Mouse (Mus musculus): ENCODE results near the gene Wbp1l. TPM values are rescaled to one million over a fixed set of nuclear protein-coding genes. Genes with fewer than 3 reads are reported as not detected.

Wbp1l gene
- total and polyA plus RNA-seq, 3 experiments: 52.9 to 70.0 TPM; not detected in 1

DNA sequence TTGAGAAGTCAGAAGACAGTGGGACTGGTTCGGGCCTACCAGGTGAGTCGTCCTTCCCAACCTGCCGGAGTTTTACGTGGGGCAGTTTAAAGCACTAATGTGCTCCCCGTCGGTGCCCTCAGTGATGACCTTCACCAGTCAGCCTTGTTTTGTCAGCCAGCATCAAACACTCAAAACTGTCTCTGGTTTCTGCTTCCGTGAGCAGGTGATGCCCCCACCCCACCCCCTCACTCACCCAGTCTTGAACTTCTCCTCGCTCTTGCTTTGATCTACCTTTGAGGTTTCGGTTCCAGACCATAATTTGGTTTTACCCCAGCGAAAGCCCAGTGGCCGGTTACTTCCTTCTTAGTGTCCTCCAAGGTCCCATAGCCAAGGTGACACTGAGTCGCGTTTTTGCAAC is 7.8 kb downstream of the Wbp1l start:
- Histone ChIP-seq H3K27me3 (ENCODE audit: control insufficient read depth in 1 of 2, insufficient read depth in 2 of 2, low read length in 2 of 2) (no peaks in the 10 kb centered on the region), H3K27ac (ENCODE audit: control insufficient read depth, low read depth, low read length) (no peak overlapping the region), H3K9ac (ENCODE audit: control insufficient read depth, low read depth, low read length, poor library complexity, severe bottlenecking) (no peak overlapping the region), H3K79me2 (ENCODE audit: control insufficient read depth, insufficient read depth, low read length, poor library complexity) (peaks cover 18% of the 10 kb centered on the region), H3K4me1 (ENCODE audit: control insufficient read depth in 1 of 2, insufficient read depth in 2 of 2, low read length in 2 of 2) (peaks cover 5 to 14% of the 10 kb centered on the region in 2 experiments; a peak in 2 of 4 replicates), H3K4me3 (ENCODE audit: control insufficient read depth in 1 of 2, insufficient read depth in 1 of 2, low read depth in 2 of 2, low read length in 2 of 2) (no peak overlapping the region), H3K9me3 (replicated peaks; ENCODE audit: insufficient read depth, low read length) (no peaks in the 10 kb centered on the region), H3K36me3 (ENCODE audit: control insufficient read depth in 1 of 2, insufficient read depth in 2 of 2, low read length in 2 of 2) (peaks cover 6 to 7% of the 10 kb centered on the region in 2 experiments; a peak in 3 of 4 replicates)
- TF ChIP-seq TCF12 (IDR thresholded peaks at IDR 0.05; ENCODE audit: low read depth, low read length): no peak
- TF ChIP-seq CHD2 (IDR thresholded peaks at IDR 0.05; ENCODE audit: low read length): no peak
- TF ChIP-seq EP300 (IDR thresholded peaks at IDR 0.05; ENCODE audit: low read depth in 1 of 2, low read length in 2 of 2): no peak
- no peak for DNase-seq (ENCODE audit: low read depth, low spot score)

DNA sequence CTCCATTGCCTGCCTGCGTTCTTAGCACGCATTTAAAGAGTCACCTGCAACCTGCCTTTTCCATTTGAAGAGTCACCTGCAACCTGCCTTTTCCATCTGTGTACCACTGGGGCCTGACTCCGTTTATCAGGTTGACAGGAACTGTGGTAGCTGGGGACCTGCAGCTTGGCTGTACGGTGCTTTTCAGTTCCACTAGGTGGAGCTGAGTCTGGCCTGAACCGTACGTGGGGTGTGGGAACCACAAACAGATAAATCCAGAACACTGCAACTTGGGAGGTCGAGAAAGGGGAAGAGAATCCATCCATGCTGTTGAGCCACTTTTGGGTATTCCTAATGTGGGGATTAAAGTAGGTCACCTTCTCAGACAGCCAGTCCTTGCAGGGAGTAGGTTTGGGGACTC is 8.5 kb downstream of the Wbp1l start:
- DNase-seq (ENCODE audit: low read depth, low spot score): peak; percentile 89
- H3K79me2 ChIP-seq (ENCODE audit: control insufficient read depth, insufficient read depth, low read length, poor library complexity): peaks cover 17% of the 10 kb centered on the region
- no peak overlapping the region for H3K4me3 ChIP-seq (ENCODE audit: control insufficient read depth in 1 of 2, insufficient read depth in 1 of 2, low read depth in 2 of 2, low read length in 2 of 2)
- no peak overlapping the region for H3K9ac ChIP-seq (ENCODE audit: control insufficient read depth, low read depth, low read length, poor library complexity, severe bottlenecking)
- no peaks in the 10 kb centered on the region for H3K27me3 ChIP-seq (ENCODE audit: control insufficient read depth in 1 of 2, insufficient read depth in 2 of 2, low read length in 2 of 2)
- H3K36me3 ChIP-seq (ENCODE audit: control insufficient read depth in 1 of 2, insufficient read depth in 2 of 2, low read length in 2 of 2): peaks cover 4 to 6% of the 10 kb centered on the region in 2 experiments; a peak in 3 of 4 replicates
- H3K9me3 ChIP-seq (replicated peaks; ENCODE audit: insufficient read depth, low read length): no peaks in the 10 kb centered on the region
- H3K4me1 ChIP-seq (ENCODE audit: control insufficient read depth in 1 of 2, insufficient read depth in 2 of 2, low read length in 2 of 2): peaks cover 5 to 14% of the 10 kb centered on the region in 2 experiments; a peak in 2 of 4 replicates
- no peak overlapping the region for H3K27ac ChIP-seq (ENCODE audit: control insufficient read depth, low read depth, low read length)
- TF ChIP-seq SMC3 (IDR thresholded peaks at IDR 0.05; ENCODE audit: low read depth, low read length): peak; percentile 61
- no peak for TF ChIP-seq HCFC1 (IDR thresholded peaks at IDR 0.05; ENCODE audit: low read depth, low read length)
- TF ChIP-seq RCOR1 (IDR thresholded peaks at IDR 0.05; ENCODE audit: low read depth, low read length): no peak; the same call in 1 of the 2 replicates
- no peak for TF ChIP-seq E2F4 (IDR thresholded peaks at IDR 0.05; ENCODE audit: borderline replicate concordance, low read depth, low read length)
- 0 out of 2 replicates have a peak, but pooled peaks have one; percentile 32 for TF ChIP-seq TBP (IDR thresholded peaks at IDR 0.05; ENCODE audit: low read depth, low read length)
- TF ChIP-seq ETS1 (IDR thresholded peaks at IDR 0.05; ENCODE audit: low read depth, low read length): no peak
- no peak for TF ChIP-seq GATA1 (IDR thresholded peaks at IDR 0.05; ENCODE audit: low read depth, low read length)
- TF ChIP-seq POLR2AphosphoS2 (IDR thresholded peaks at IDR 0.05; ENCODE audit: low read length): no peak
- no peak for TF ChIP-seq CHD1 (IDR thresholded peaks at IDR 0.05; ENCODE audit: low read depth, low read length)
- no peak for TF ChIP-seq POLR2AphosphoS5 (IDR thresholded peaks at IDR 0.05; ENCODE audit: borderline replicate concordance, low read depth, low read length)
- no peak for TF ChIP-seq ZNF384 (IDR thresholded peaks at IDR 0.05; ENCODE audit: low read depth, low read length)
- no peak for TF ChIP-seq GABPA (IDR thresholded peaks at IDR 0.05; ENCODE audit: low read depth, low read length)
- TF ChIP-seq ZKSCAN1 (IDR thresholded peaks at IDR 0.05; ENCODE audit: low read depth, low read length): no peak
- TF ChIP-seq EP300 (IDR thresholded peaks at IDR 0.05; ENCODE audit: low read depth in 1 of 2, low read length in 2 of 2): no peak
- TF ChIP-seq MAFK (IDR thresholded peaks at IDR 0.05; ENCODE audit: borderline replicate concordance, low read depth, low read length): no peak
- no peak for TF ChIP-seq NRF1 (IDR thresholded peaks at IDR 0.05; ENCODE audit: insufficient read depth, low read depth, low read length, poor library complexity, severe bottlenecking)
- no peak for TF ChIP-seq USF1 (IDR thresholded peaks at IDR 0.05; ENCODE audit: low read depth, low read length)
- TF ChIP-seq MXI1 (IDR thresholded peaks at IDR 0.05; ENCODE audit: low read depth, low read length): no peak; the same call in none of the 2 replicates
- 0 out of 2 replicates have a peak, but pooled peaks have one; percentile 28 for TF ChIP-seq MYC (IDR thresholded peaks at IDR 0.05; ENCODE audit: low read depth, low read length)
- no peak for TF ChIP-seq CHD2 (IDR thresholded peaks at IDR 0.05; ENCODE audit: low read length)
- no peak for TF ChIP-seq POLR2A (IDR thresholded peaks at IDR 0.05; ENCODE audit: control insufficient read depth in 1 of 2, insufficient read depth in 1 of 2, low read depth in 1 of 2, low read length in 2 of 2, poor library complexity in 1 of 2)
- TF ChIP-seq TCF12 (IDR thresholded peaks at IDR 0.05; ENCODE audit: low read depth, low read length): no peak
- TF ChIP-seq ELF1 (IDR thresholded peaks at IDR 0.05; ENCODE audit: low read depth, low read length): 0 out of 2 replicates have a peak, but pooled peaks have one; percentile 12
- no peak for TF ChIP-seq KAT2A (conservative IDR thresholded peaks at IDR 0.05; ENCODE audit: low read depth, low read length)
- no peak for TF ChIP-seq BHLHE40 (IDR thresholded peaks at IDR 0.05; ENCODE audit: borderline replicate concordance, low read depth, low read length)
- no peak for TF ChIP-seq NELFE (IDR thresholded peaks at IDR 0.05; ENCODE audit: low read depth, low read length)
- peak; percentile 26 for TF ChIP-seq RAD21 (IDR thresholded peaks at IDR 0.05; ENCODE audit: low read depth, low read length)
- no peak for TF ChIP-seq USF2 (IDR thresholded peaks at IDR 0.05; ENCODE audit: borderline replicate concordance in 1 of 2, insufficient read depth in 1 of 2, low read depth in 1 of 2, low read length in 2 of 2)
- TF ChIP-seq CTCF (IDR thresholded peaks at IDR 0.05 in 2 of 3, conservative IDR thresholded peaks at IDR 0.05 in 1 of 3; ENCODE audit: control insufficient read depth in 1 of 3, insufficient read depth in 1 of 3, low read depth in 2 of 3, low read length in 3 of 3, poor library complexity in 1 of 3, severe bottlenecking in 1 of 3): peak; percentile 63 to 71 (median 67)
- no peak for TF ChIP-seq JUND (IDR thresholded peaks at IDR 0.05; ENCODE audit: low read depth, low read length)
- no peak for TF ChIP-seq TAL1 (IDR thresholded peaks at IDR 0.05; ENCODE audit: low read length)
- TF ChIP-seq MYB (IDR thresholded peaks at IDR 0.05; ENCODE audit: low read depth, low read length): no peak

All from MEL (cell line).